Mouse (Mus musculus): ENCODE data around the gene Olfr575. TPM values are rescaled to one million over a fixed set of nuclear protein-coding genes. Genes with fewer than 3 reads are reported as not detected.

Olfr575 gene
- total RNA-seq (2023; ENCODE audit: inconsistent age): not detected in 4 replicates

DNA sequence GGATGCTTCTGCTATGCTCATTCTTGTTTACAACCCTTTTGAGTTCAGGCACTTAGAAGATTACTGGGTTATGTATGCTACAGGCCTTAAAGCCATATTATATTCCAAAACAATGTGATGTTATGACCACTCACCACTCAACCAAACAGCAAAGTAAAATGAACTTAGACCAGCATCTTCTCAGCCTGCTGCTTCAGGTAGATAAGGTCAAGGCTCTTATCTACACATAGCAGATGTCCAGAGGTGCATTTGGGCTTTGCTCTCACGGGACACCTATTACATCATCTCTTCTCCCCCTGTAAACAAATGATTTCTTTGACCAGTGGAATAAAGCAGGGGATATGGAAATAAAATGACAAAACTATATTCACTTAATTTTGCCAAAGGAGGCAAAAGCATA, at the start of gene Olfr575:
Gene Olfr575, minus strand, starts transcription at position 183 of the 400 bp plus-strand sequence.

DNA sequence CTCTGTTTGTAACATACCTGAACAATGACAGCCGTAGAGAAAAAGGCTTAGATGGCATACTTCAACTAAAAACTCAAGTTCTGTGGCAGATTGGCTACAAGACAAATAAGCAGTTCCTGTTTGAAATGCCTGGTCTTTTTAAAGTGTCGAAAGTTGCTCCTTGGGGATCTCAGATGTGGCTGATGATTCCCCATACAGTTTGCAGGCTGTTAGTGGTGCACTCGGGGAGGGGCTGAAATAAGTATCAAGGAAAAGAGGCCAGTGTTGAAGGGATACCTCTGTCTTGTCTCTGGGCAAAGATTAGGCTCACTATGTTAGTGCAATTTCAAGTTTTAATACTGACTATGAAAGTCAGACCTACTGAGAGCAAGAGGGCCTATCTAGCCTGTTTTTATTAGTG, 30.6 kb upstream of the Olfr575 start, which contains the start of gene Olfr578:
Gene Olfr578, minus strand, starts transcription at position 101 of the 400 bp plus-strand sequence.

DNA sequence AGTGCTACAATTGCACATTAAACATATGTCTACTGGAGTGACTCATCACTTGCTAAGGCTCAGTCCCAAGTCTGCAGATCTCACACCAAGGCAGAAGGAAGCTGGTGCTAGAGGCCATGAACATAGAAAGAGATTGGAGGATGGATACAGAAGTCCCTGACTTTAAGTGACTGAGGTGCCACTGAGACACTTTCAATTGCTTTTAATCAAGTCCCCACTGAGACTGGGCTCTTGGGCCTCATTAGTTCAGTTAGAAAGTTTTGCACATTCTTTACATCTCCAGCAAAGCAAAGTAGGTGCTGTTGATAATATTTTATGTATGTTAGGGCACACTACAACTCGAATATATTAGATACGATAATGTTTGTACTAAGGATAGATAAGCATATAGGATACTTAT, 17.3 kb upstream of the Olfr575 start, which contains the start of gene Olfr577:
Gene Olfr577, minus strand, starts transcription at position 101 of the 400 bp plus-strand sequence.

DNA sequence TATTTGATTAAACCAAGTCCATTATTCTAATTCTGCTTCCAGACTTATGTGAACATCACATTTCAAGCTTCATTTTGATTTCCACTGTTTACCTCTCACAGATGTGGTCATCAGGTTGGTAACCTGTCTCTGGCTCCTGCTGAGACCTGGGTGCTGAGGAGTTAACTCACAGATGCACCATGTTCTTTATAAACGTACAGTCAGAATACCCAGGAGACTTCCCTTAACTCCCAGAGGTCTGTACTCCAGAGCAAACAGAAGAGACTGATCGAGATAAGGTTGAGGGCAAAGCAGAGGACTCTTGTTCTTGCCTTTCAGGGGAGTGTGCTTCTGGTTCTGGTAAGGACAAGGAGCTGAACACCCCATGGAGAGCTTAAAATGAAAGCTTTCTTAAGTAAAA, 3.8 kb upstream of the Olfr575 start, which contains the start of gene Olfr576:
Gene Olfr576, plus strand, starts transcription at position 301 of the 400 bp plus-strand sequence.

DNA sequence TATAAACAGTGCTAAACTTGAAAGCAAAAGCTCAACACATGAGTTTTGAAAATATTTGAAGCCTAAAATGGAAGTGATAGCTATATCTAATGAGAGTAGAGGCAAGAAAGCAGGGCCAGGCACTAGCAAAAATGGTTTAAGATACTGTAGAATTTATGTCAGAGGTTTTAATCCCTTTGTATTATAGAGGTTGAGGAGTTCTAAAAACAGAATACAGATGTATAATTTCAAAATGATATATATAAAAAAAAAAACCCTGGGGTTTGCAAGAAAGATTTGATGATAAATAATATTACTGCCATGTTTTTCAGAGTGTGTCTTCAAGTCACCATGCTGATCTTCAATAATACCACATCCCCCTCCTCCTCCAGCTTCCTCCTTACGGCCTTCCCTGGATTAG, 10.4 kb downstream of the Olfr575 start, which contains the start of gene Olfr574:
Gene Olfr574, plus strand, starts transcription at position 301 of the 400 bp plus-strand sequence.

DNA sequence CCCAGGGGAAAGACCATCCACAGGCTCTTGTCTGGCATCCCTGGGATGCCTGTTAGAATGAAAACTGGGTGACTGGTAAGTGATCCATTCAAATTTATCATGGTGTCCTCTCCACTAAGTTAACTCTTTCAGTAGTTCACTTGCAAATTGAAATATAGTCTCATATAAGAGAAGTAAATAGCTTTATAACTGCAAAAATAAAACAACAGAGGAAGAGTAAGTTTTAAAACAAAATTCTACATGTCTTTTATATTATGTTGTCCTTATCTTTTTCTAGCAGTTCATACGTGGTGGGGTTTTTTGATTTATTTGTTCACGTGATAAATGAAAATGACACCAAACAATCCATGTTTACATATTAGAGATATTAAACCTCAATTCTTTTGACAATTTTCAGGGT, 16.1 kb downstream of the Olfr575 start, which contains the start of gene Olfr573-ps1:
Gene Olfr573-ps1, minus strand, starts transcription at position 101 of the 400 bp plus-strand sequence.

DNA sequence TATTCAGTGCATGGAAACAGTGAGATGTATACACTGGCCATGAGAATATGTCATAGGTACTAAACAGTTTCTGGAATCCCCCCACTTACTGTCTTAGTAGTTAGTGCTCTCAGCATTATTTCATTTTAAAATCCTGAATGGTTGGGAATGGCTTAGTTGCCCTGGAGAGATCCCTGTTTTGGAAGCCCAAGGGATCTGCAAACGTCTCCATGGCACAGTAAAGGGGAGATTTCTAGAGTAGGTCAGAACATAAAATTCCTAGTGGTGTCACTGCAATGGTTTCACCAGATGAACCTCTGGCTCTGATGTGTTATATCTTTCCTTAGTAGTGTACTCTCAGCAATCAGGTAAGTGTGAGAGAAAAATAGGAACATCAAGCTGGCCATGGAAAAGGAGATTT, 34.5 kb downstream of the Olfr575 start, which contains the start of gene Olfr572:
Gene Olfr572, plus strand, starts transcription at position 301 of the 400 bp plus-strand sequence.

DNA sequence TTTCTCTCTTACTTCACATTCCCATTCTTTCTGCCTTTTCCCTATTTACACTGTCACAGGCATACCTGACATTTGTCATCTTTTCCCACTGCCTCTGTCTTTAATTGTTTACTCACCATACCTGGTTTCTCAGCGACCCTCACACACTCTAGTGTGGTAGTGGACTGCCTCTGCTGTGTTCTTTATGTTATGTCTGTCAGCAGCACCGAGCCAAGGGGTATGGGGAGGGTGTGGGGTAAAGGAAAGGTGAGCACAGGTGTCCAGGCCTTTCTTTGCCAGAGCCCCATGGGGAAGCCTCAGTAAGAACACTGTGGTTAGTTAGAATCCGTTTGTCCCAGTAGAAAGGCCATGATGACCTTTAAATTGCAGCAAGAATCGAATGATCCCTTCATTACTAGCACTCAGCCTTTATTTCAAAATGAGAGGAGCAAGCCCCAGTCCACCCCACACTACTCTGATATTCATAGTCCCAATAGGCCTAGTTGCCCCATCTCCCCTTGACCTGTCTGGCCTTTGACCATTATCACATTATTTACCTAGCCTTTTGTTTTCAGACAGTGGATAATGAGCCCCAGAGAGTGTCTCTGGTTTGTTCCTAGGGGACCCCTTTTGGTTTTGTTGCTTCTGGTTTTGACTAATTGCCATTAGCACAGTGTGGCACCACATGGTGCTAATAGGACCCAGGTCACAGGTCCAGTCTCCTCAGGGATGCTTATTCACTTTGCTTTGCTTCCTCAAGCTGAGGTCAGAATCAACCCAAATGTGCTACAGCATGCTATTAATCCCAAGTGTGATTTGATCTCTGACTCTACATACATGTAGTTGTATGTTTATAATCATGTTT, 41.3 kb downstream of the Olfr575 start, which contains the start of gene Olfr571:
Gene Olfr571, minus strand, starts transcription at position 505 of the 844 bp plus-strand sequence.

Other genes with a start within 250 kb of the Olfr575 start
- gene Olfr33, start 239.7 kb downstream of the Olfr575 start, total RNA-seq (2023; ENCODE audit: inconsistent age): not detected in 4 replicates
- not detected in 4 replicates for gene Olfr559, start 231.3 kb downstream of the Olfr575 start, total RNA-seq (2023; ENCODE audit: inconsistent age)
- gene Olfr560, start 199.4 kb downstream of the Olfr575 start, total RNA-seq (2023; ENCODE audit: inconsistent age): not detected in 4 replicates
- gene Olfr78, start 199.3 kb downstream of the Olfr575 start, total RNA-seq (2023; ENCODE audit: inconsistent age): not detected in 4 replicates
- not detected in 4 replicates for gene Olfr561, start 187.6 kb downstream of the Olfr575 start, total RNA-seq (2023; ENCODE audit: inconsistent age)
- gene Olfr564, start 155.3 kb downstream of the Olfr575 start, total RNA-seq (2023; ENCODE audit: inconsistent age): not detected in 4 replicates
- not detected in 4 replicates for gene Olfr566, start 100.0 kb downstream of the Olfr575 start, total RNA-seq (2023; ENCODE audit: inconsistent age)
- gene Olfr568, start 81.7 kb downstream of the Olfr575 start, total RNA-seq (2023; ENCODE audit: inconsistent age): not detected in 4 replicates
- not detected in 4 replicates for gene Olfr569, start 67.9 kb downstream of the Olfr575 start, total RNA-seq (2023; ENCODE audit: inconsistent age)
- not detected in 4 replicates for gene Olfr570, start 64.2 kb downstream of the Olfr575 start, total RNA-seq (2023; ENCODE audit: inconsistent age)
- gene Olfr571, start 41.2 kb downstream of the Olfr575 start, total RNA-seq (2023; ENCODE audit: inconsistent age): 0.10 to 0.19 TPM in 2 of 4 replicates, not detected in the others
- not detected in 4 replicates for gene Olfr572, start 34.4 kb downstream of the Olfr575 start, total RNA-seq (2023; ENCODE audit: inconsistent age)
- not detected in 4 replicates for gene Olfr573-ps1, start 16.2 kb downstream of the Olfr575 start, total RNA-seq (2023; ENCODE audit: inconsistent age)
- not detected in 4 replicates for gene Olfr574, start 10.3 kb downstream of the Olfr575 start, total RNA-seq (2023; ENCODE audit: inconsistent age)
- gene Olfr576, start 3.9 kb upstream of the Olfr575 start, total RNA-seq (2023; ENCODE audit: inconsistent age): not detected in 4 replicates
- not detected in 4 replicates for gene Olfr577, start 17.2 kb upstream of the Olfr575 start, total RNA-seq (2023; ENCODE audit: inconsistent age)
- gene Olfr578, start 30.5 kb upstream of the Olfr575 start, total RNA-seq (2023; ENCODE audit: inconsistent age): not detected in 4 replicates
- gene Olfr582, start 79.2 kb upstream of the Olfr575 start, total RNA-seq (2023; ENCODE audit: inconsistent age): not detected in 4 replicates
- gene Olfr583, start 92.5 kb upstream of the Olfr575 start, total RNA-seq (2023; ENCODE audit: inconsistent age): not detected in 4 replicates
- gene Olfr584, start 123.1 kb upstream of the Olfr575 start, total RNA-seq (2023; ENCODE audit: inconsistent age): not detected in 4 replicates
- not detected in 4 replicates for gene Olfr585, start 138.9 kb upstream of the Olfr575 start, total RNA-seq (2023; ENCODE audit: inconsistent age)
- not detected in 4 replicates for gene Olfr586, start 166.9 kb upstream of the Olfr575 start, total RNA-seq (2023; ENCODE audit: inconsistent age)
- gene Olfr588-ps1, start 182.1 kb upstream of the Olfr575 start, total RNA-seq (2023; ENCODE audit: inconsistent age): not detected in 4 replicates
- gene Olfr589, start 197.6 kb upstream of the Olfr575 start, total RNA-seq (2023; ENCODE audit: inconsistent age): not detected in 4 replicates
- gene Olfr591, start 219.6 kb upstream of the Olfr575 start, total RNA-seq (2023; ENCODE audit: inconsistent age): not detected in 4 replicates
- gene Olfr592, start 226.0 kb upstream of the Olfr575 start, total RNA-seq (2023; ENCODE audit: inconsistent age): not detected in 4 replicates

All from B cell, adult (primary cell).